Mouse (Mus musculus): ENCODE results near the gene Fbxo27.
A peak's percentile ranks its signal among the peaks of the same experiment; 100 is the strongest.
"Not testable (repeated sequence)": the region's sequence is repeated elsewhere in the genome, so short reads cannot be mapped to it uniquely, and the experiment has no call there.

Fbxo27 gene

DNA sequence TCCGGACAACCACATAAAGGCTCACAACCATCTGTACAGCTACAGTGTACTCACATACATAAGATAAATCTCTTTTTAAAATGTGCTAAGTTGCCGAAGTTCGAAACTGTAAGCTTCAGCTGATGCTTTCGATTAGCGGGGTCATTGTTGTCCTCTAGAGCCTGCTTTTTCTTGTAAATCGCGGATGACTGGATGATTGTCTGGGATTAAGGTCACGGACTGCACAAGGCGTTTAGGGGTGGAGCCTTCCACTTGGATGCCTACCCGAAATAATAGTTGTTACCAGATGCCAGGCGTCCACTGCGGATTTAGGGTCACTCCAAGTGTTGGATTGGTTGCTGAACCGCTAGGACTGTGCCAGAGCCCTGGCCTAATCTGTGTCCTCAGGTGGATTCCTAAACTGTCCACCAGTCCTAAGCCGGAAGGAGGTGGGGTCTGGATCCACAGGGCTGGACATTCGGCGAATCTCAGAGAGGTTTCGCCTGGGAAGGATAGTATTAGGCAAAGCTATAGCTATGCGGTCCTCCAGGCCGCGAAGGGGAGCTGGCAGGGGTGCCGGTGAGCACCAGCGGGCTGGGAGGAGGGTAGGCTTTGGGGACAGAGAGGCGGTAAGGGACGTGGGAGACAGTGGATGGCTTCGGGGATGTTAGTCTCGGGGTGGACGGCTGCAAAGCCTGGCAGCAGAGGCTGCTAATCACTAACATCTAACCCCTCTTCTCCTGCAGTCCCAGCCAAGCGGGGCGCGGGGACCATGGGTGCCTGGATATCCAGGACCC, at the start of gene Fbxo27:
TSS of gene Fbxo27 (plus strand) at position 305 of the 776 bp plus-strand sequence.
- no peak for DNase-seq

DNA sequence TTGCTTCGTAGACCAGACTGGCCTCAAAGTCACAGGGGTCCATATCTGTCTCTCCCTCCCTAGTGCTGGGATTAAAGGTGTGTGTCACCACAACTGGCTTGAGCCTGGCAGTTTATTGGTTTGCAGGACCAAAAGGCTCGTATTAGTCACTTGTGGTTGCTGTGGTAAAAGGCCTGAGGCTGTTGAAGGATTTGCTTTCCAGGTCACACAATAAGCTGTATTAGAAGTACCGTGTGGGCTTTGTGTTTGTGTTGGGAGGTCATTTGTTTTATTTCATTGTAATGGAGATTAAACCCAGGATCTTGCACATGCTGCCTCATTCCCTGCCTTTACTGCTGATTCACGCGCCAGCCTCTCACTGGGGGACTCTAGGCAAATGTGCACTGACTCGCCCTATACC, 47.3 kb upstream of the Fbxo27 start:
- no peak for DNase-seq

GRCm38 (mm10) chr7:28645947-28646475, 46.6 kb upstream of the Fbxo27 start:
- DNase-seq = no peak

DNA sequence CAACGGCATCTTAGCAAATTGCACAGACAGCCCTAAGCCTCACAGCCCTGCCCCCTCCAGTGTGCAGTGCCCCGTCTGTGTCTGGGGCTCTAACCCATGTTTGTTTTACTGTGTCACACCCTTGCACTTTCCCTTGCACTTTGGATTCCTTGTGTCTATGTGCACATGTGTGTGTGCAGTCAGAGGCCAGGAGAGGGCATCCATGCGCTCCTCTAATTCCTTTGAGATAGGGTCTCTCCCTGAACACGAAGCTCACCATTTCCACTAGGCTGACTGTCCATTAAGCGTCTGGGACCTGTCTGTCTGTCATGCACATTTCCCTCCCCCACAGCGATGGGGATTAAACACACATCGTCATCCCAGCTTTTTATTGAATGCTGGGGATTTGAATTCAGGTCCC, 45.6 kb upstream of the Fbxo27 start:
- DNase-seq = no peak

GRCm38 (mm10) chr7:28651157-28651556, 41.5 kb upstream of the Fbxo27 start:
- no peak for DNase-seq

- no peak for DNase-seq
These were observed 36.2 kb upstream of the Fbxo27 start for GRCm38 (mm10) chr7:28656430-28656829.

DNA sequence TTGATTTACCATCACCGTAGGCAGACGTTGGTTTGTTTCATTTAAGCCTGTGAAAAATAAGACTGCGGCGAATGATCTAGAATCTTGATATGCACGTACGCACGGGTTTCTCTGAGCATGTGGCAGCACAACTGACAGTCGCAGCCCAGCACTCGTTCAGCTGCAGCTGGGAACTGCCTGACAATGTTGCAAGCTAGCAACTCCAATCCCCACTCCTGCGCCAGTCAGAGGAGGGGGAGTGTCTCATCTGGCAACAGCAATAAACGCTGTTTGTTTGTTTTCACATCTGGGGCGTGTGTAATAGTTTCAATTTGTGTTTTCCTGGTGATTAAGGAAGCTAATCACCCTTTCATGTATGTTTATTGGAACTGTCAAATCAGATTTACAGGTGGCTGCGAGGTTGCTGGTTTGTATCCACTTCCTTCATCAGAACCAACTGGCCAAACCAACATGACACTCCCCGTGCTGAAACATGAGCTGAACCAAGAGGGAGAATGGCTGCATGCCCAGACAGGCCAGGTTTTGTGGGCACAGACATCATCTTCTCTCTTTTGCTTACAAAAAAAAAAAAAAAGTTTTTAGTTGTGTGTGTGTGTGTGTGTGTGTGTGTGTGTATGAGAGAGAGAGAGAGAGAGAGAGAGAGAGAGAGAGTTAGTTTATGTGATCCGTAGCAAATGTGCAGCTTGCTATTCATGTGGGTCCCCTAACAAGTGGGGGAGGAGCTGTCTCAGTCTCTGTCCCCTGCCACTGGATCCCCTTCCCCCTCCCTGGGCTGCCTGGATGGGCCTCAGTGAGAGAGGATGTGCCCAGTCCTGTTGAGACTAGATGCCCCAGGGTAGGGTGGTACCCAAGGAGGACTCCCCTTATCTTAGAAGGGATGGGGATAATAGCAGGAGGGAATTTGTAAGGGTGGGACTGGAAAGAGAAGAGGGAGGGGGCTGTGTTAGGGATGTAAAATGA, 26.7 kb upstream of the Fbxo27 start:
- no peak for DNase-seq

DNA sequence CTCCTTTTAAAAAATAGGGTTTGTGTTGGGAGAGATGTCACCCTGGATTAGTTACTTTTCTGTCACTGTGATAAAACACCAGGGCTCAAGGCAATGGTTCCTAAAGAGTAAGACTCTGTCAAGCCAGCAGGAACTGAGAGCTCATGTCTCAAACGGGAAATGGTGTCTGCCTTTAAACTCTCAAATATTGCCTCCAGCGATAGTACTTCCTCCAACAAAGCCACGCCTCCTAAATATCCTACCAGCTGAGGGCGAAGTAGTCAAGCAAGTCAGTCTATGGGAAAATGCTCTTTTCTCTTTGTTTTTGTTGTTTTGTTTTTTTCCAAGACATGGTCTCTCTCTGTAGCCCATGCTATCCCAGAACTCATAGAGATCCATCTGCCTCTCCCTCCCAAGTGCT, 21.5 kb upstream of the Fbxo27 start:
- DNase-seq = peak in 1 of 2 experiments; percentile 43

DNA sequence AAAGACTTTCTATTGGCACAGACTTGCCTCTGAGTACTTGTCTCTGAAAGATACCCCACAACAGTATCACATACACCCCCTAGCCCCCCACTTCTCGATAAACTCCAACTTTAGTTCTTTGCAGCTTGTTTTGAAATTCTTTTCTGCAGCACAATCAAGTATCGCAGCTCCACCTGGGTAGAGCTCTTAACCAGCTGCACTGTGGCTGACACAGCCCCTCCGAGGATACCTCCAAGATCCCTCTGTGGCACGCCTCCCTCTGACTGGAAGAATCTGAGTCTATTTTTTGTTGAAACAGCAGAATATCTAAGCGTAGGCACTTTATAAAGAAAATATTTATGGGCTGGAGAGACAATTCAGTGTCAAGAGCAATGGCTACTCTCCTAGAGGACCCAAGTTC, 20.4 kb upstream of the Fbxo27 start:
- DNase-seq = no peak

DNA sequence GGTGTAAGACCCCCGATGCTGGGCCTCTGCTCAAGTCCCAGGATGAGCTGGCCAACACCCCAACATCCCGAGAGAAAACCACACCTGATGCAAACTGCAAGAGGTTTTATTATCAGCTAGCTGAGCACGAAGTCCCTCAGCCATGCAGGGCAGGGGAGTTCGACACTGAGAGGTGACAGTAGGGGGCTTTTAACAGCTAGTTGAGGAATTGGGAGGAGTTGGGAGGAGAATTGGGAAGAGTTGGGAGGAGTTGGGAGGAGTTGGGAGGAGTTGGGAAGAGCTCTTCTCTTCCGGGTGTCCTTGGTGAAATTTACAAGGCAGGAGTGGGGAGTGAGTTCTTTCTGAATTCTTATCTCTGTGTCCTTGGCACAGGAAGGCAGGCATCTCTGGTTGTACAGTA, 19.9 kb upstream of the Fbxo27 start:
- not testable (repeated sequence) for DNase-seq

GRCm38 (mm10) chr7:28674994-28675393, 17.7 kb upstream of the Fbxo27 start:
- no peak for DNase-seq

DNA sequence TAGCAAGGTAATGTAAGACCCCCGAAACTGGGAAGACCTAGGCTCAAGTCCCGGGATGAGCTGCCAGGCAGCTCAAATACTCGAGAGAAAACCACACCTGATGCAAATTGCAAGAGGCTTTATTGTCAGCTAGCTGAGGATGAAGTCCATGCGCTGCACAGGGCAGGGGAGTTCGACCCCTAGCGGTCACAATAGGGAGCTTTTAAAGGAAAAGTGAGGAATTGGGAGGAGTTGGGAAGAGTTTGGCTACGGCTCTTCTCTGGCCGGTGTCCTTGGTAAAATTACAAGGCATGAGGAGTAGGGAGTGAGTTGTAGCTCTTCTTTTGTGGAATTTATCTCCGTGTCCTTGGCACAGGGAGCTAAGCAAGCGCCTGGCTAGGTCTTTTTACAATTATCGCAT, 16.9 kb upstream of the Fbxo27 start:
- DNase-seq = no peak

DNA sequence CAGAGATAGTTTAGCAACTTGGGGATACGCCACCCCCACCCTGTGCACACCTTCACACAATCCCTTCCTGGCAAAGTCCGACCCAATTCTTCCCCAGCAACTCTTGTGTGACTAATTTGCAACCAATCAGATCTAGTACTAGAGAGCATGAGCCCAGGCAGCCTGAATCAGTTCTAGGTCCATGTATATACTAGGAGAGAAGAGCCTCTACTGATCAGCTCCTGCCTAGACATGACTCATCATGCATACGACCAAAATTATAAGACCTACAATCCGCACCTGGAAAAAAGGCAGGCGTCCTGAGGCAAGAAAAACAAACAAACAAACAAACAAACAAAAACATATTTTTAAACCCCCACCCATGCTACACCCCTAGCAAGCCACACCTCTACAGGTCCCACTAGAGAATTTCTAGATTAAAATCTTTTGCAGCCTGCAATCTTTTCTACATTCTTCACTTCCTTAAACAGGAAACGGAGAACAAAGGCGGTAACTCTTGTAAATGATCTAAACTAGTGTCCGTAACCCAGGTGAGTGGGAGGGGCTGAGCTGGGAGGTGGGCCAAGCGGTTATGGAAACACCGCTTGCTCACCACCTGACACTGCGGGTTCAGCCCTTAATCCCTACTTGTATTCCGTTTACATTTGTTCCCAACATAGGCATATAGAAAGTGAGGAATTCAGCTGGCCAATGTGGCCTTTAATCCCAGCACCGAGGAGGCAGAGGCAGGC, 15.7 kb upstream of the Fbxo27 start:
- DNase-seq = no peak

GRCm38 (mm10) chr7:28677624-28678023, 15.0 kb upstream of the Fbxo27 start:
- DNase-seq = no peak

- no peak for DNase-seq
These were observed 1.6 kb upstream of the Fbxo27 start for GRCm38 (mm10) chr7:28691075-28691474.

DNA sequence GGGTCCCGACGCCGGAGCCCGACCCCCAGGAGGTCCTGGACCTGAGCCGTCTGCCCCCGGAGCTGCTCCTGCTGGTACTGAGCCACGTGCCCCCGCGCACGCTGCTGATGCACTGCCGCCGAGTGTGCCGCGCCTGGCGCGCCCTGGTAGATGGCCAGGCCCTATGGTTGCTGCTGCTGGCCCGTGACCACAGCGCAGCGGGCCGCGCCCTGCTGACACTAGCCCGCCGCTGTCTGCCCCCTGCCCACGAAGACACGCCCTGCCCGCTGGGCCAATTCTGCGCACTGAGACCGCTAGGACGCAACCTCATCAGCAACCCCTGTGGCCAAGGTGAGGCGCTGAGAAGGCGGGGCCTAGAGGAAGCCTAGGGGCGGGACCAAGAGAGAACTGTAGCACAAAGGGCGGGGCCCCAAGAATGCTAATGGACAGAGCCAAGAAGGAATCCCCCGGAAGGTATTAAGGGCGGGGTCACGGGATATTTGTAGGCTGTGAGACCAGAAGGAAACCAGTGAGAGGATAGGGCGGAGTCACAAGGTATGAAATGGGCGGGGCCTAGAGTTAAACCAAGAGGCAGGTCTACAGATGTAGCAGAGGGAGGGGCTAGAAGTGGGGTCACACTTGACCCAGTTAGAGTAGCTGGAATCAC, 795 bp downstream of the Fbxo27 start:
- peak; percentile 65 to 89 for DNase-seq

DNA sequence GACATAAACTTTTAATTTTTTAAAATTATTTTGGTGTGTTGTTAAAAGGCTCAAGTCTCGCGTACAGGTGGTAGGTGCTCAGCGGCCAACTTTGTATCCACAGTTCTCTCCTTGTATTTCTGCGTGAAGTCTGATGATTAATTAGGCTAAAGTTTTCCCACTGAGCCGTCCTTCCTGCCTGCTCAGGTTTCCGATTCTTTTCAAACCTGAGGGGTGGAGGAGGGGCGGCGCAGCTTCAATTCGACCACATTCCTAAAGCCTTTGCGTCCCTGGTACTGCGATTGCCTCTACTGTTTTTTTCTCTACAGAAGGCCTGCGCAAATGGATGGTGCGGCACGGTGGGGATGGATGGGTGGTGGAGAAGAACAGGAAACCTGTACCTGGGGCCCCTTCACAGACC, 1.8 kb downstream of the Fbxo27 start:
- DNase-seq = peak in 1 of 2 experiments; percentile 27

- DNase-seq = no peak
These were observed 2.4 kb downstream of the Fbxo27 start for GRCm38 (mm10) chr7:28694966-28695511.

DNA sequence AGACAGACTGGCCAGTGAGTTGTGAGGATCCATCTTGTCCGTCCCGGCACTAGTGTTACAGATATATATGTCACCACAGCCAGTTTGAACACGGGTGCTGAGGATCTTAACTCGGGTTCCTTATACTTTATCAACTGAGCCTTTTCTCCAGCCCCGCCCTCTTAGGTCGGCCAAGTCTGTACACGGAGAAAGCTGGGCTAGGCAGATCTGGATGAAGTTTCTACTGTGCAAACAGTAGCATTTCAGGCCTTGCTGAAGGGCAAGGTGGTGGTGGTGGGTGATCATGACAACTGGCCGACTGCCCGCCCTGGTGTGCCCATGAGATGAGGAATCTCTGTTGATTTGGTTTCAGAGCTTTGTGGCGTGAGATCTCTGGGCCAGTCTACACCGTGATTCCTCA, 4.6 kb downstream of the Fbxo27 start:
- DNase-seq = no peak

- DNase-seq = no peak
These were observed 7.6 kb downstream of the Fbxo27 start for GRCm38 (mm10) chr7:28700269-28700668.

DNA sequence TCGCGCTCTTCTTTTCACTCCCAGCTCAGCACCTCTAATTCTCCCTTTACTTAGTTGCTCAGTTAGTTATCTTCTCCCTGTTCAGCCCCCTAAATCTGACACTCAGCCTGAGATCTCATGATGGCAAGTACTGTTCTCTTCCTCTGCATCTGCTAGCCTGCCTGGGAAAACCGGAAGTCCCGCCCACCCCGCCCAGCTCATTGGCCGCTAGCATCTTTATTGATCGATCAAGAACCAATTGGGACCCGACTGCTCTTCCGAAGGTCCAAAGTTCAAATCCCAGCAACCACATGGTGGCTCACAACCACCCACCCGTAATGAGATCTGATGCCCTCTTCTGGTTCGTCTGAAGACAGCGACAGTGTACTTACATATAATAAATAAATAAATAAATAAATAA, 8.7 kb downstream of the Fbxo27 start:
- not testable (repeated sequence) for DNase-seq

DNA sequence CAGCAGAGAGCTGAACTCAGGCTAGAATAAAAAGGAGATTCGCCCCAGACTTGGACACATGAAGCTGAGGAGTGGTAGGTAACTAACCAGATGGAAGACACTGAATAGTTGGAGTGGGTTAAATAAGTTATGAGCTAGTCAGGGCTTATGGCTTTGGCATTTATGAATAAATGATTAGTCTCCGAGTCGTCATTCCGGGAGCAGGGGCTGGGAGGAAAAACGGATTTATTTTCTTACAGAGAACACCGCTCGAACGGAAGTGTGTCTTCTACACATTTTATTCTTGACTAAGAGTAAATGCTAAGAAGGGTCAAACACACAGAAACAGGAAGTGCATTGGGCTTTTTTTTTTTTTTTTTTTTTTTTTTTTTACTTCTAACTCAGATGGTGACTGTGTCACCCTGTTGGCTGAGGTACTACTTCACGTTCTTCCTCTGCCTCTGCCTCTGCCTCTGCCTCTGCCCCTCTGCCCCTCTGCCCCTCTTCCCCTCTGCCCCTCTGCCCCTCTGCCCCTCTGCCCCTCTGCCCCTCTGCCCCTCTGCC, 10.0 kb downstream of the Fbxo27 start:
- DNase-seq = no peak

All from thymus, adult 18-20 months (tissue).